Mouse (Mus musculus) heart, adult 2 months (tissue): ENCODE results near the gene Fam107a.
"Not testable (repeated sequence)": the region's sequence is repeated elsewhere in the genome, so short reads cannot be mapped to it uniquely, and the experiment has no call there.

Experiments
- CTCF ChIP-seq: fragments of 200-600 bp; IDR thresholded peaks from 2 replicates; pipeline ENCODE4 v1.8.1; 2022; ENCODE audit warnings: antibody characterized with exemption, mild to moderate bottlenecking, moderate library complexity
- EP300 ChIP-seq: fragments of 200-500 bp; IDR thresholded peaks from 2 replicates; pipeline ENCODE4 v1.6.1; 2011; ENCODE audit warnings: low read depth, low read length, control low read depth; ENCODE audit not compliant: insufficient read depth
- POLR2A ChIP-seq: fragments of 200-500 bp; IDR thresholded peaks from 2 replicates; pipeline ENCODE4 v1.6.1; 2011; ENCODE audit warnings: mild to moderate bottlenecking, low read depth, low read length, control low read depth; ENCODE audit not compliant: insufficient read depth

GRCm38 (mm10) chr14:8286595-8286994, 31.2 kb downstream of the Fam107a start:
- TF ChIP-seq POLR2A, EP300, CTCF: not testable (repeated sequence)
